Mouse (Mus musculus) inflammation-experienced regulatory T-cells, adult 16 weeks (primary cell): Measurements from ENCODE around the gene Zfp488. TPM values are rescaled to one million over a fixed set of nuclear protein-coding genes. Genes with fewer than 3 reads are reported as not detected.

Experiments used
- polyA plus RNA-seq: library from polyadenylated mRNA; unstranded; fragments of 100-300 nt; shearing (Covaris generic); gene quantifications from one replicate; pipeline ENCODE4 v1.2.1, GENCODE M21; 2017

Zfp488 gene
- not detected for polyA plus RNA-seq

DNA sequence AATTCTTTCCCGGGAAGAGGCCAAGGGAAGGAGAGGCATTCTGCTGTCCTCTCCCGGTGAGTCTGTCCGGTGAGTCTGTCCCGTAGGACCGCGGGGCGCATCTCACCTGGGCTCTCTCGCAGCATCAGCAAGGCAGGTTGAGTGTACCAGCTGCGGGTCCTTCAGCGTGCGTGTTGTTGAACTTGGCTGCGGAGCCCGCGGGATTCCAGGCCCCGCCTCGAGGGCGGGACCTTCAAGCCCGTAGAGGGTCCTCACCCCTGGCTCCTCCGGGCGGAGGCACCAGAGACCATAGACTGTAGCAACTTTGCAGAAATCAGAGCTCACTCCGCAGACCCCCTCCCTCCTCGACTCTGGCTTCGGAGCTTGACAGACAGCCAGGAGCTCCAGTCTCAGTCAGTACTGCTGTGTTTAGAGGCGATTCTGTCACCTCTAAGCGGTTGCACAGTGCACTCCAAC lies at the start of gene Zfp488:
TSS of gene Zfp488 (minus strand) at position 161 of the 456 bp plus-strand sequence.

DNA sequence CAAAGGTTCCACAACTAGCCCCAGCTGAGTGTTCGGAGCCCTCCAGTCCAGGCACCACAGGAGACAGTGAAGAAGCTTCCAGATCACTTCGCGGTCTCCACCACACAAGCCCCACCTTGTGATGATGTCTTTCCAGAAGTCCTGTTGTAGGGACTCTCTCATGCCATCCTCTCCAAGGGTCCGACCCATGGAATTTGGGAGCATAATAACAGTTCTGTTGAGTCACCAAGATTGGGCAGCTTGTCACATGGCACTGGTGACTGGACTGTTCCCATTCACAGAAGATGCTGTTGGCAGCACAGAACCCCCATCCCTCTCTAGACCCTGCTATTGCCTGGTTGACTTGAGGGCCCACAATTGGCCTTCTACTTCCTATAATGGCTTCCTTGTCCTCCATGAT lies 37.8 kb upstream of the Zfp488 start, which contains the start of gene Gm5460:
TSS of gene Gm5460 (plus strand) at position 378 of the 400 bp plus-strand sequence.

DNA sequence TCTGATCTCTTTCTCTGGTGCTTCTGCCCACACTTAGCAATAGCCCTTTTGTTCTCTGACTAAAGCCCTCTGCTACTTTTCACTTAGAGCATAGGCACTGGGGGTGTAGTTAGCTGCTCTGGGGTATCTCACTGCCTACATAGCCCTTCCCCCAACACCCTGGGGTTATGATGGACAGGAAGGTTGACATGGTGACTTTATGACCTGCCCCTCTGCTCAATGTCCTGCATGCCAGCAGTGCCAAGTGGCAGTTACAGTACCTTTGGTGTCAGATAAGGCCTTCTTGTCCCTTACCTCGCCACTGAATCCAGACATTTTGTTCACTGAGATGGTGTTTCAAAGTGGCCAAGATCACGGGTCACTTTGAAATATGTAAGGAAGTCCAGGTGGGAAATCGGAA lies 36.5 kb upstream of the Zfp488 start, which contains the start of gene Gm30083:
TSS of gene Gm30083 (minus strand) at position 120 of the 400 bp plus-strand sequence.

DNA sequence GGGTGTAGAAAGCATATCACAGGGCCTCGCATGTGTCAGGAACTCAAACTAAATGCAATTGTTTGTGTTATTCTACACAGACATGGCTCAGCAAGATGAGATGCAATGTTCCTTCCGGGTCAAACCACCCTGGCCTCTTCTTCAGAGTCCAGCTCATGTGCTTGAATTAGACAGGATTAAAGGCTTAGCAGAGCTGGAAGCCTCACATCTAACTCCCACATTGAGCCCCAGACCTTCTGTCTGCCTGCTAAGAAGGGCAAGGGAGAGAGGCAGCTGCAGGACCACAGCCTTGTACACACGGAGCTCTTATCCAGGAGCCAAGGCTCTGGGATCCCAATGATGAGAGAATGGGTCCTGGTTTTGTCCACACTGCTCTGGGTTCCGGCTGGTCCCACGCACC lies 24.8 kb downstream of the Zfp488 start, which contains the start of gene Rbp3:
TSS of gene Rbp3 (plus strand) at position 243 of the 400 bp plus-strand sequence.

DNA sequence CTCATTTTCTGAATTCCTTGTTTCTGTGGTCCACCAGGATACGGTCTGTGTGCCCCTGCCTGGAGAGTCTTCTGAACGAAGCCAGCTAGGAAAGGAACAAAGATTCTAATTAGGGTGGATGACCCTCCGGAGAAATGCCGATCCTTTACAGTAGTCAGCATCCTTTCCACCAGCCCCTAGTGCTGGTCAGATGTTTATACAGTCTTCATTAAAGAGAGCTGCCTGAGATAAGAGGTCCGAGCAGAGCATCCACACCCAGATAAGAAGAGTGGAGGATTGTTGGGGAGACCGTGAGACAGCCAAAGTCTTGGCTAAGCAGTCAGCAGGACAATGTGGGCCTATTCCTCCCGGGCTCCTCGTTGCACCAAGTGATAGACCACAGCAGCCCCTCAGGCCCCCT lies 37.8 kb downstream of the Zfp488 start, which contains the start of gene Gdf2:
TSS of gene Gdf2 (plus strand) at position 301 of the 400 bp plus-strand sequence.

DNA sequence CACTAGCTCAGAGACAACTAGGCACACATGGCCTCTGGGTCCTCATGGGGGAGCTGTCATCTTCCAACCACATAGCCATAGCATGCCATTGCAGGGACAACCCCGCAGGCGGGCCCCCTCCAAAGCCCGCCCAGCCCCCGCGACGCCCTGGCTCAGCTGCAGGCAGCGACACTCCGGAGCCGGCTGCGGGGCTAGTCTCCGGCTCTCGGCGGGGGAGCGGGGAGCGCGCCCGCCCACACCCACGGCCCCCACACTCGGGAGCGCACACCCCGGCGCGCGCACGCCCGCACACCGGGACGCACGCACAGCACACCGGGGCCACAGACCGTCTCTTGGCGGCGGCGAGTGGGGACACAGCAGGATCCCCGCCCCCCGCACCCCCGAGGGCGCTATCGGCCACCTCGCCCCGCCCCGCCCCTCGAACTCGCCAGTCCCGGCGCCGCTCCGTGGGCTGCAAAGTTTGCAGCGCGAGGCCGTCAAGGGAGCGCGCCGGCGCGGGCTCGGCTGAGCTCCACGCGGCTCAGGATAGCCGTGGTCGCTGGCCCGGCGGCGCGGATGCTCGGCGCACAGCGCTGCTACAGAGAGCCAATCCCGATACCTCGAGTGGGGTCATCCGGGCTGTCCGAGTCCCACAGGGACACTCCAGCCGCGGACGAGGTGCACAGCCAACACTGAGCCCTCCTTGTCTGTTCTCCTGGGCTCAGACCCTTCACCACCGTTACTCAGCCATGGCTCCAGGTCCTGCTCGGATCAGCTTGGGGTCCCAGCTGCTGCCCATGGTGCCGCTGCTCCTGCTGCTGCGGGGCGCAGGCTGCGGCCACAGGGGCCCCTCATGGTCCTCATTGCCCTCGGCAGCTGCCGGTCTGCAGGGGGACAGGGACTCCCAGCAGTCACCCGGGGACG lies 55.1 kb downstream of the Zfp488 start, which contains the start of gene Gdf10:
TSS of gene Gdf10 (plus strand) at position 420 of the 903 bp plus-strand sequence.

Other genes starting within 250 kb of the Zfp488 start
- not detected for gene Gdf10, start 55.2 kb downstream of the Zfp488 start, polyA plus RNA-seq
- gene Gdf2, start 37.7 kb downstream of the Zfp488 start, polyA plus RNA-seq = not detected
- not detected for gene Rbp3, start 24.8 kb downstream of the Zfp488 start, polyA plus RNA-seq
- not detected for gene Gm30083, start 36.4 kb upstream of the Zfp488 start, polyA plus RNA-seq
- not detected for gene Gm5460, start 38.0 kb upstream of the Zfp488 start, polyA plus RNA-seq
- gene Antxrl, start 73.9 kb upstream of the Zfp488 start, polyA plus RNA-seq = not detected
- not detected for gene Anxa8, start 107.2 kb upstream of the Zfp488 start, polyA plus RNA-seq
- not detected for gene A630023A22Rik, start 124.0 kb upstream of the Zfp488 start, polyA plus RNA-seq
- gene Npy4r, start 173.7 kb upstream of the Zfp488 start, polyA plus RNA-seq = not detected
- 0.09 TPM for gene Gprin2, start 222.9 kb upstream of the Zfp488 start, polyA plus RNA-seq
- gene Syt15, start 240.8 kb upstream of the Zfp488 start, polyA plus RNA-seq = not detected